Mouse (Mus musculus) ES-E14 (cell line): Measurements from ENCODE around the gene Mrpl18. TPM values are rescaled to one million over a fixed set of nuclear protein-coding genes. Genes with fewer than 3 reads are reported as not detected.

Experiments used
- DNase-seq: peaks from one replicate; pipeline ENCODE4 v3.0.0-alpha.2; 2013; ENCODE audit warnings: low read depth, low spot score
- H3K27ac ChIP-seq: 2 replicates; pipeline ENCODE4 v1.5.1; 2012; ENCODE audit warnings: low read depth, mild to moderate bottlenecking, low read length, moderate library complexity, mixed read lengths; ENCODE audit not compliant: poor library complexity, insufficient read depth, severe bottlenecking
- H3K36me3 ChIP-seq: 2 replicates; pipeline ENCODE4 v1.6.1; 2012; ENCODE audit warnings: mild to moderate bottlenecking, low read length, moderate library complexity, mixed read lengths; ENCODE audit not compliant: control insufficient read depth, poor library complexity, insufficient read depth, severe bottlenecking
- H3K4me1 ChIP-seq, 2 experiments: fragments of 150-350 bp in 1 of 2; sonication (generic) in 1 of 2; 2 replicates each; pipeline ENCODE4 v1.6.1; 2012; ENCODE audit warnings: low read length in 2 of 2, mild to moderate bottlenecking in 1 of 2, mixed read lengths in 1 of 2; ENCODE audit not compliant: control insufficient read depth in 2 of 2, insufficient read depth in 2 of 2, poor library complexity in 1 of 2
- H3K4me3 ChIP-seq, 2 experiments: fragments of 150-350 bp in 1 of 2; sonication (generic) in 1 of 2; 2 replicates each; pipeline ENCODE4 v1.5.1; 2012; ENCODE audit warnings: low read length in 2 of 2, low read depth in 1 of 2, mild to moderate bottlenecking in 1 of 2, mixed read lengths in 1 of 2; ENCODE audit not compliant: insufficient read depth in 1 of 2, poor library complexity in 1 of 2, severe bottlenecking in 1 of 2
- H3K9ac ChIP-seq: 2 replicates; pipeline ENCODE4 v1.6.1; 2012; ENCODE audit warnings: low read depth, mild to moderate bottlenecking, low read length, mixed read lengths; ENCODE audit not compliant: poor library complexity, insufficient read depth, severe bottlenecking
- H3K9me3 ChIP-seq: fragments of 150-350 bp; sonication (generic); 2 replicates; pipeline ENCODE4 v1.6.1; 2012; ENCODE audit warnings: low read depth, mild to moderate bottlenecking, low read length; ENCODE audit not compliant: control insufficient read depth, insufficient read depth
- CHD2 ChIP-seq: IDR thresholded peaks from 2 replicates; pipeline ENCODE4 v1.6.1; 2014; ENCODE audit warnings: mild to moderate bottlenecking, low read depth, low read length, inconsistent platforms
- HCFC1 ChIP-seq: IDR thresholded peaks from 2 replicates; pipeline ENCODE4 v1.6.1; 2012; ENCODE audit warnings: low read length, inconsistent platforms, borderline replicate concordance; ENCODE audit not compliant: insufficient read depth
- MAFK ChIP-seq: IDR thresholded peaks from 2 replicates; pipeline ENCODE4 v1.6.1; 2014; ENCODE audit warnings: mild to moderate bottlenecking, low read depth, low read length, inconsistent platforms; ENCODE audit not compliant: insufficient read depth
- ZC3H11A ChIP-seq: IDR thresholded peaks from 2 replicates; pipeline ENCODE4 v1.6.1; 2012; ENCODE audit warnings: low read depth, mild to moderate bottlenecking, inconsistent platforms, low read length, borderline replicate concordance
- ZNF384 ChIP-seq: IDR thresholded peaks from 2 replicates; pipeline ENCODE4 v1.6.1; 2012; ENCODE audit warnings: low read depth, low read length, inconsistent platforms
- in situ Hi-C, 2 experiments: fragments of 600-800 bp; cut with MboI; formaldehyde crosslinking; loops; one replicate each; pipeline ENCODE4 v1.15.1; 2025; ENCODE audit warnings: low sequenced_read_pairs in 2 of 2, inconsistent platforms in 1 of 2; ENCODE audit not compliant: unreplicated experiment in 2 of 2
- total RNA-seq: library from RNA; depleted of rRNA; stranded (reverse); fragments of 300-350 nt; gene quantifications from 2 replicates; pipeline ENCODE4 v1.2.3, GENCODE M21; 2012

Mrpl18 gene
- total RNA-seq, 1 experiment = 147 TPM

DNA sequence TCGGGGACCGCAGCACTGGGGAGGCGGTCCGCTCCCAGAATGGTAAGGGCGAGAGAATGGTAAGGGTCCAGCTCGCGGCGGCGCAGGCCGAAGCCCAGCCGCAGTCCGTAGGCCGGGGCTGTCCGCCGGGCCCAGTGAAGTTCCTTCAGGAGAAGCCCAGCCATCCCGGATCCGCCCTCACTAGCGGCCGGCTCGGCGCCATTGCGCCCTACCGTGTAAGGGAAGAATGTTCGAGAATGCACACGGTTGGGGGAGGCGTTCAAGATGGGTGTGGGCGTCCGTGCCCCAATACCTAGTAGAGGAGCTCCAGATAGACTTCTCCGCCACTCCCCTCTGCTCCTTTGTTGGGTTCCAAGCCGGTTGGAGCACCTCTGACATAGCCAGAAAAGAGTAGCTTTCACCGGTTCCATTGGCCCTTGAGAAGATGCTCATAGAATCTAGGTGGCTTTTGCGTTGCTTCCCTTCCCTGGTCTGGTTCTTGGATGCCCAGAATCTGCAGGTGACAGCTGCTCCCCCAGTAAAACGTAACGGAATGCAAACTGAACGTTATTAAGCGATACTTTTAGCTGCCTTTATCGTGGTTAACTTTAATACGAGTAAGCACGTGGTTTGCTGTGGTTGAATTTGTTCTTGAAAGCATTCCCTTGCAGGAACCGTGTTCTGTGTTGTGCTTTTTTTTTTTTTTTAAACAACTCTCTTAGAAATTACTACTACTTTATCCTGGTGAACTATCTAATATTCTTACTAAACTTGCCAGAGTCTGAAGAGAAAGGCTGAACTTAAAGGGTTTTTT is 639 bp upstream of the Mrpl18 start:
- H3K4me3 ChIP-seq = peak overlapping the region; percentile 85 to 90
- peak overlapping the region; percentile 85 for H3K27ac ChIP-seq
- peak overlapping the region; percentile 96 for H3K9ac ChIP-seq
- H3K9me3 ChIP-seq = no peaks in the 10 kb centered on the region
- in situ Hi-C loops = no loop called here
- H3K4me1 ChIP-seq = peaks cover 2% of the 10 kb centered on the region in 2 experiments; a peak in 1 of 4 replicates
- no peak for TF ChIP-seq MAFK
- no peak for TF ChIP-seq ZNF384
- TF ChIP-seq ZC3H11A = no peak
- no peak for TF ChIP-seq HCFC1
- TF ChIP-seq CHD2 = no peak
- peak; percentile 45 for DNase-seq
- peaks cover 38% of the 10 kb centered on the region for H3K36me3 ChIP-seq

DNA sequence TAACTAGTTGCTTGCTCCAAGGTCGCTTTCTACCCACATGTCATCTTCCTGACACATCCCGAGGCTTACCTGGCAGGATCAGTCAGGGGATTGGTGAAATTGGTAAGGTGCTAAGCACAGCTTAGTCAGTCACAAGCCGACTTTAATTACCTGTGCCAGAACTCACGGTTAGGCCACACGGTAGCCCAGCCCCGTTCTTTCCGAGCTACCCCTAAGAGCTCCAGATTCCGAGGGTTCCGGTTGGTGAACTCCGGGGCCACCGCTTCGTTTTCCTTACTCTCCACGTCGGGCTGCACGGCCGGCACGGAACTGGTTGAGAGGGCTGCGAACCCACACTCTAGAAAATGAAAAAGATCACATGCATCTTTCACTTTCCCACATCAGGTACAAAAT is 661 bp downstream of the Mrpl18 start, which contains the start of gene Tcp1:
TSS of gene Tcp1 (plus strand) at position 214 of the 393 bp plus-strand sequence.
- H3K4me1 ChIP-seq = peaks cover 2% of the 10 kb centered on the region in 2 experiments; a peak in 1 of 4 replicates
- peak within 1 kb of the TSS; percentile 87 to 98 for H3K4me3 ChIP-seq
- TF ChIP-seq ZC3H11A (no peak), ZNF384 (no peak), MAFK (no peak), HCFC1 (no peak), CHD2 (no peak)
- peak within 1 kb of the TSS; percentile 96 for H3K9ac ChIP-seq
- H3K9me3 ChIP-seq = no peaks in the 10 kb centered on the region
- DNase-seq = no peak
- H3K27ac ChIP-seq = peak within 1 kb of the TSS; percentile 85
- in situ Hi-C loops = no loop called here
- H3K36me3 ChIP-seq = peaks cover 33% of the 10 kb centered on the region

DNA sequence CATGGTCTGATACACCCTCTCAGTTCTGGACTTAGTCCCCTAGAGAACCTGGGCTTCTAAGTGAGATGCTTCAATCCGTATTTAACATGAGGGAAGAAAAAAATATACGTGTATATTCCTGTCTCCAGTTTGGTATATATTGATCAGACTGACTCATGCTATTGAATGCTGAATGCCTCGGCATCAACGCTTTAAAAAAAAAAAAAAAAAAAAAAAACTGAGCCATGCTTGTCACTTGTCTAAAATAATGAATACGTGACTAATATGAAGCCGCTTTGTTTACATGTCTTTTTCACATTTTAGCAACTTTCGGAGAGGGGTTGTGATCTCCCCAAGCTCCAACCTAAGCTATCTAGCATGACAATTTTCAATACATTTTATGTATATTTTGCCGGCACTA is 5.8 kb downstream of the Mrpl18 start:
- H3K36me3 ChIP-seq = peaks cover 27% of the 10 kb centered on the region
- no peak for DNase-seq
- H3K27ac ChIP-seq = no peak overlapping the region
- H3K4me3 ChIP-seq = peak overlapping the region; percentile 60 to 71; a peak in 3 of 4 replicates
- H3K9ac ChIP-seq = peak overlapping the region; percentile 59; the same call in 1 of the 2 replicates
- TF ChIP-seq ZC3H11A (no peak), ZNF384 (peak; percentile 61; the same call in 1 of the 2 replicates), MAFK (no peak), HCFC1 (no peak)
- in situ Hi-C loops = no loop called here
- peaks cover 0 to 2% of the 10 kb centered on the region in 2 experiments; a peak in 1 of 4 replicates for H3K4me1 ChIP-seq
- H3K9me3 ChIP-seq = no peaks in the 10 kb centered on the region

DNA sequence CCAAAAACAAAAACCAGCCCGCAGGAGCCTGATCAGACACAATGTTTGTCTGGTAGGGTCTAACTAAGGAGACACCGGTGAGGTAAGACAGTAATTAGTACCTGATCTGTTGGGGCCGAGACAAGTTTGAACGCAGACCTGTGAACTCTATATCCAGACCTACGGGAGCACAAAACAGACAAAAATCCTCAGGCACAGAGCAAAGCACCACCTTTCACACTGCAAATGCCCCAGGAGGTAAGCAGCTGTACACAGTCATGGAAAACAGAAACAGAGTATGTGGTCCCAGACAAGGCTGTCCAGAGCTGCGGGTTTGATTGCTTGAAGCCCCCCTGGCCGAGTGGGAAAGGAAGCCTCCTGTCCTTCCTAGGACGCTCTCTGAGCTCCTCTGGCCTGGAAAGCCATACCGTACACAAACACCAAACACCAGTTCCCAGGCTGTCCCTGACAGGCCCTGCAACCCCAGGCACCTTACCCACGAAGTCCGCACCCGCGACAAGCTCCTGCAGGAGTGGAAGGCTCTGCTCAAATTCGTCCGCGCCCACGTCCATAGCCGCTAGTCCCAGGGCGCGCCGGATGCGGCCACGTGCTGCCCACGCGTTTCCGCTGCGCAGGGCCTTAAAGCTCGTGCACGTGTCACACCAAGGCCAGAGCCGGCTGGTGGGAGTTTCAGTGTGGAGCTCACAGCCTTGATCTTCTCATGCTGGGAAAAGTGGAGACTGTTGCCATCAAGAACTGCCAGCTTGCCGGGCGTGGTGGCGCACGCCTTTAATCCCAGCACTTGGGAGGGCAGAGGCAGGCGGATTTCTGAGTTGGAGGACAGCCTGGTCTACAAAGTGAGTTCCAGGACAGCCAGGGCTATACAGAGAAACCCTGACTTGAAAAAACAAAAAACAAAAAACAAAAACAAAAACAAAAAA is 6.5 kb downstream of the Mrpl18 start, which contains the start of gene Pnldc1:
TSS of gene Pnldc1 (minus strand) at position 870 of the 920 bp plus-strand sequence.
- Histone ChIP-seq H3K9me3 (no peaks in the 10 kb centered on the region), H3K9ac (peak within 1 kb of the TSS; percentile 59), H3K27ac (no peak within 1 kb of the TSS), H3K36me3 (peaks cover 33% of the 10 kb centered on the region), H3K4me3 (peak within 1 kb of the TSS; percentile 60 to 71), H3K4me1 (0 out of 4 replicates have a peak, but pooled peaks cover 0 to under 1% of the 10 kb centered on the region in 2 experiments)
- peak; percentile 46 for DNase-seq
- in situ Hi-C loops = no loop called here
- TF ChIP-seq HCFC1 (0 out of 2 replicates have a peak, but pooled peaks have one; percentile 29), ZC3H11A (no peak)
